Mouse (Mus musculus) brain, embryonic 18.5 days (tissue): ENCODE results near the gene St6galnac3.

ENCODE experiments used
- DNase-seq: peaks from one replicate; pipeline ENCODE4 v3.0.0-alpha.2; 2012; ENCODE audit warnings: low read depth, low spot score

The St6galnac3 gene

DNA sequence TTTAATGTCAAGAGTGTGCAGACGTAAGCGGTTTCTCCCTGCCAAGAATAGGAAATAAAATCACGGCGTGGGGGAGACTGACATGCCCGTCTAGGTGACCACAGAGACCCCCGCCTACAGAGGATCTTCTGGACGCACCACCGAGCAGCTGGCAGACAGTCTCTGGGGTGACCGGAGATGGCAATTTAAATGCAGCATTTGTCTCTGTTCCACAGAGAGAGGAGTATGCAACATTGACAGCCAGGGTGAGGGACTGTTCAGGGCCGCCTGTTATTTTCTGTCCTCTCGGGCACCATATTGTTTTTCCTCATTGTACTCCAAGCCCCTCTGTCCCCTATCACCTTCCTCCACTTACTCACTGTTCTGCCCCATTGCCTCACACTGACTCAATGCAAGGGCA, 555.2 kb downstream of the St6galnac3 start:
- DNase-seq: no peak

DNA sequence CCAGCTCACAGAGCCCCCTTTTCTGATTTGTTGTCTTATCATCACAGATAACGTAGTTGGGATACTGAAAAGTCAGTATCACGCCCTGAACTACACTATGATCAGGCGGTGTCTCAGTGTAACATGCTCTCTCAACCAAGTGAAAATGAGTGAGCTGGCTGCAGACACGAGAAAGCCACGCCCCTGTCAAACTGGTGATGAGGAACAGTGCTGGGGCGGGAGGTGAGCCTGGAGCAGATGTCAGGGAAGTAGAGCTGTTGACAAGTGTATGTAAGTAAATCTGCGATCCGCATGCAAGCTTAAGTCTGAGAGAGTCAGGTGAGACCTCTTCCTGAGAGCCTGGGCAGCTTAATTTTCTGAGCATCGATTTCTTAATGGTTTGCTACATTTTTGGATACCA, 563.3 kb downstream of the St6galnac3 start:
- no peak for DNase-seq

DNA sequence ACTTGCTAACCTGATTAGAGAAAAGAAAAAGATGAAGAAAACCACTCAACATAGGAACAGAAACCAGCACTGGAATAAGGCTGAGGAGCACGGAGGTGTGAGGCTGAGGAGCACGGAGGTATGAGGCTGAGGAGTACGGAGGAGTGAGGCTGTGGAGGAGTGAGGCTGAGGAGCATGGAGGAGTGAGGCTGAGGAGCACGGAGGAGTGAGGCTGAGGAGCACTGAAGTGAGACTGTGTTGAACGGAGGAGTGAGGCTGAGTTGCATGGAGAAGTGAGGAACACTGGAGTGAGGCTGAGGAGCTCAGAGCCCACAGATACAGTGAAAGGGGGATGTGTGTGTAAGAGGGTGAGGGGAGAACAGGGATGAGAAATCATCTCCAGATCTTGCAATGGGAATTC, 564.3 kb downstream of the St6galnac3 start:
- no peak for DNase-seq

DNA sequence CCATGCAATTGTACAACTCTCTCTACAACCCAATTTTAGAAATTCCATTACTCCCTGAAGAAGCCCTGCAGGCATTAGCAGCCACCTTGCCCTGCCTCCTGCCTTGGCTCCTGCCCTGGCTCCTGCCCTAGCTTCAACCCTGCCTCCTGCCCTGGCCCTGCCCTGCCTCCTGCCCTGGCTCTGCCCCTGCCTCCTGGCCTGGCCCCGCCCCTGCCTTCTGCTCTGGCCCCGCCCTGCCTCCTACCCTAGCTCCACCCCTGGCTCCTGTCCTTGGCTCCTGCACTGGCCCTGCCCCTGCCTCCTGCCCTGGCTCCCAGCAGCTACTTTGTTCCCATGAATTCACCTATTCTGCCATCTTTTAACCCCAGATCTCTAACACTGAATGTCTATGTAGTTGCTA, 576.1 kb downstream of the St6galnac3 start:
- no peak for DNase-seq
